Mouse (Mus musculus) forebrain, embryonic 12.5 days (tissue): ENCODE measurements around the gene 1700017N19Rik. TPM values are rescaled to one million over a fixed set of nuclear protein-coding genes. Genes with fewer than 3 reads are reported as not detected.

Experiments
- ATAC-seq: fragments of 200-750 bp; cut with Nextera tagmentation; 2 replicates; pipeline ENCODE4 v1.8.0; 2017; ENCODE audit warnings: moderate TSS enrichment; ENCODE audit not compliant: low FRiP score
- H3K27ac ChIP-seq: fragments of 300-500 bp; sonication (generic); 2 replicates; pipeline ENCODE4 v1.5.1; 2016; ENCODE audit warnings: mild to moderate bottlenecking
- H3K27me3 ChIP-seq: fragments of 300-500 bp; sonication (generic); 2 replicates; pipeline ENCODE4 v1.6.1; 2016; ENCODE audit warnings: mild to moderate bottlenecking
- H3K36me3 ChIP-seq: fragments of 300-500 bp; sonication (generic); replicated peaks from 2 replicates; pipeline ENCODE4 v1.6.1; 2016; ENCODE audit warnings: mild to moderate bottlenecking
- H3K4me1 ChIP-seq: fragments of 300-500 bp; sonication (generic); 2 replicates; pipeline ENCODE4 v1.6.1; 2016
- H3K4me2 ChIP-seq: fragments of 300-500 bp; sonication (generic); 2 replicates; pipeline ENCODE4 v1.6.1; 2016; ENCODE audit warnings: mild to moderate bottlenecking, moderate library complexity
- H3K4me3 ChIP-seq: fragments of 300-500 bp; sonication (generic); replicated peaks from 2 replicates; pipeline ENCODE4 v1.5.1; 2016; ENCODE audit warnings: mild to moderate bottlenecking
- H3K9ac ChIP-seq: fragments of 300-500 bp; sonication (generic); 2 replicates; pipeline ENCODE4 v1.6.1; 2016; ENCODE audit warnings: mild to moderate bottlenecking
- H3K9me3 ChIP-seq: fragments of 300-500 bp; sonication (generic); 2 replicates; pipeline ENCODE4 v1.6.1; 2016
- WGBS: fragments of 180-500 bp; shearing (Covaris S2); methylation state at CpG from one replicate; pipeline ENCODE4 v1.1.7; 2016; 5-methylcytosine and 5-hydroxymethylcytosine counted together
- polyA plus RNA-seq: library from polyadenylated mRNA; unstranded; fragments of >200 nt; fragmentation: Nextera tagmentation; extraction: Ambion mirVana; gene quantifications from 2 replicates; pipeline ENCODE4 v1.2.1, GENCODE M21; 2016

1700017N19Rik gene
- polyA plus RNA-seq, 1 experiment from 2014 or later = not detected

GRCm38 (mm10) chr10:100604254-100604653 lies 14.0 kb downstream of the 1700017N19Rik start:
- ATAC-seq = no peak
- H3K9me3 ChIP-seq = no peaks in the 10 kb centered on the region
- 70% methylated on average over 2 of the region's 2 CpGs for WGBS
- H3K27me3 ChIP-seq = no peaks in the 10 kb centered on the region
- H3K4me3 ChIP-seq = no peak overlapping the region
- H3K4me2 ChIP-seq = no peak overlapping the region
- no peaks in the 10 kb centered on the region for H3K36me3 ChIP-seq
- H3K4me1 ChIP-seq = no peaks in the 10 kb centered on the region
- no peak overlapping the region for H3K9ac ChIP-seq
- H3K27ac ChIP-seq = no peak overlapping the region

- WGBS = 80% methylated on average over 6 of the region's 6 CpGs
- H3K9me3 ChIP-seq = no peaks in the 10 kb centered on the region
These were observed 27.1 kb downstream of the 1700017N19Rik start for GRCm38 (mm10) chr10:100617233-100617903.

GRCm38 (mm10) chr10:100619474-100619873 lies 29.2 kb downstream of the 1700017N19Rik start:
- no peaks in the 10 kb centered on the region for H3K36me3 ChIP-seq
- no peaks in the 10 kb centered on the region for H3K9me3 ChIP-seq
- no peak for ATAC-seq
- no peaks in the 10 kb centered on the region for H3K4me1 ChIP-seq
- 90% methylated on average over 7 of the region's 7 CpGs for WGBS
- H3K27me3 ChIP-seq = no peaks in the 10 kb centered on the region
- no peak overlapping the region for H3K27ac ChIP-seq
- H3K4me2 ChIP-seq = no peak overlapping the region
- no peak overlapping the region for H3K4me3 ChIP-seq
- no peak overlapping the region for H3K9ac ChIP-seq

More at GRCm38 (mm10) chr10:100617233-100617903, 27.1 kb downstream of the 1700017N19Rik start:
- Histone ChIP-seq H3K4me1 (no peaks in the 10 kb centered on the region), H3K27ac (no peak overlapping the region), H3K4me3 (no peak overlapping the region), H3K9ac (no peak overlapping the region), H3K36me3 (no peaks in the 10 kb centered on the region), H3K27me3 (no peaks in the 10 kb centered on the region), H3K4me2 (no peak overlapping the region)
- peak; percentile 49; the same call in 1 of the 2 replicates for ATAC-seq

DNA sequence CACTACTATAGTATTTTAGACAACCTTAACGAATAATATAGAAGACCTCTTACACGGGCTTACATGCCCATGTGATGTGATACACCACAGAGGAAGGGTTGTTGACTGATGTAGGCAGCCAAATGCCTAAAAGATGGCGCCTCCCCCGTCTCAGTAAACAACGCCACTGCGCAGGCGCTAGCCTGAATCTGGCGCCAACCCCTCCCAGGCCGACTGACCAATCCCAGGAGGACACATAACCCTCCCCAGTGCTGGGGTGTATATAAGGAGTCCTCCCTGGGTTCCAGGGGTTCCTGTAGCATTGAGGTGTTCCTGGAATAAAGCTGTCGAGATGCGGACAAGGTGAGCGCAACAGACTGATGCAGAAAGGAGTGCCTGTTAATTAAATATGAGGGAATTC lies 29.8 kb downstream of the 1700017N19Rik start:
- H3K4me3 ChIP-seq = no peak overlapping the region
- 92% methylated on average over 12 of the region's 12 CpGs for WGBS
- no peaks in the 10 kb centered on the region for H3K4me1 ChIP-seq
- no peaks in the 10 kb centered on the region for H3K36me3 ChIP-seq
- H3K4me2 ChIP-seq = no peak overlapping the region
- H3K27ac ChIP-seq = no peak overlapping the region
- no peak for ATAC-seq
- no peaks in the 10 kb centered on the region for H3K9me3 ChIP-seq
- H3K27me3 ChIP-seq = no peaks in the 10 kb centered on the region
- H3K9ac ChIP-seq = no peak overlapping the region

- no peak overlapping the region for H3K27ac ChIP-seq
- WGBS = 81% methylated on average over 3 of the region's 3 CpGs
- H3K36me3 ChIP-seq = no peaks in the 10 kb centered on the region
- H3K4me2 ChIP-seq = no peak overlapping the region
- no peaks in the 10 kb centered on the region for H3K9me3 ChIP-seq
- no peaks in the 10 kb centered on the region for H3K27me3 ChIP-seq
- no peak for ATAC-seq
- no peak overlapping the region for H3K4me3 ChIP-seq
- no peaks in the 10 kb centered on the region for H3K4me1 ChIP-seq
- H3K9ac ChIP-seq = no peak overlapping the region
These were observed 32.2 kb downstream of the 1700017N19Rik start for GRCm38 (mm10) chr10:100622494-100622893.

DNA sequence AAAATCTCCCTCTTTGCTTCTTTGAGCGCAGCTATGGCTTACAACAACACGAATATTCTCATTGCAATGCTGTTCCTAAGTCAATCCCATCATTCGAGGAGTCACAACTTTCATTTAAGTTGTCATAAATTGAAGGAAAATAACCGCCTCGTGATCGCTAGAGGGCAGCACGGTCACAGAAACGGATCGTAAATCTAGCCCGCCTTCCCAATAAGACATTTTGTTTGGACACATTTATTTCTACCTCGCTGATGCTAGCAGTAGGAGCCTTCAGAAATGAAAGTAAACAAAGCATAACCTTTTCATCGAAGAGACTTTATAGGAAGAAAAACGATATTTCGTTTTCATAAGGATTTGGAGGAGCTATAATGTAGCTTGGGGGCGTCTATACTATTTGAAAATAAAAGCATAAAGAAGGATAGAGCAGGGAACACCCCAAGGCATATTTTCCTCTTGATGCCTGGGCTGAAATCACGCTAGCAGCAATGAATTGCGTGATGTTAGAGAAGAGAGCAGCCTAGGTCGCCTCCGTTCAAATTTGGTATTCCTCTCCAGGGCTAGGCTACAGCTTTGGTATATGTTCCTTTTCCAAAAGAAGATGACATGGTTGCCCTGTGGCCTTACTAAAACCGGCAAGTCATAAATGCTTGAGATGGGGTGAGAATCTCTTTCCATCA lies 39.6 kb downstream of the 1700017N19Rik start:
- Histone ChIP-seq H3K9me3 (no peaks in the 10 kb centered on the region), H3K9ac (no peak overlapping the region), H3K4me1 (peaks cover 2% of the 10 kb centered on the region; the same call in 1 of the 2 replicates), H3K36me3 (no peaks in the 10 kb centered on the region), H3K4me3 (no peak overlapping the region), H3K4me2 (peak overlapping the region; percentile 31), H3K27ac (no peak overlapping the region), H3K27me3 (no peaks in the 10 kb centered on the region)
- 0 out of 2 replicates have a peak, but pooled peaks have one; percentile 70 for ATAC-seq
- 26% methylated on average over 20 of the region's 20 CpGs for WGBS

DNA sequence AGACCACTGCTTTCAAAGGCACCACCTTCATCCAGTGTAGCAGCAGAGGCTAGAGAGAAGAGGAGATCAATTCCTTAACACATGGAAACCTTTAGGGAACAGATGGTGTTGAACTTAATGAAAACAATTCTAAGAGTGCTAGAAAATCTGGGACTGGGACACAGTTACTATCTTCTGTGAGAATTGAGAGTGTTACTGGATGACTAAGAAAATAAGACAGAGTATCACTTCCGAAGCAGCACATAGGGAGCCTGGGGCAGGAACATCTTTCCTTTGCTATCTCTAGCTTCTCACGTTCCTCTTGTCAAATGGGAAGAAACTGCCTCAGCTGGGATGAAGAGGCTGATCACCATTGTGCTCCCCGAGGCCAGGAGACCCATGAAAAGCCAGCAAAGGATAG lies 52.6 kb downstream of the 1700017N19Rik start:
- WGBS = 69% methylated on average over 3 of the region's 3 CpGs
- H3K9me3 ChIP-seq = no peaks in the 10 kb centered on the region
- no peak overlapping the region for H3K4me3 ChIP-seq
- no peak overlapping the region for H3K4me2 ChIP-seq
- H3K9ac ChIP-seq = no peak overlapping the region
- no peaks in the 10 kb centered on the region for H3K36me3 ChIP-seq
- no peak overlapping the region for H3K27ac ChIP-seq
- no peak for ATAC-seq
- no peaks in the 10 kb centered on the region for H3K27me3 ChIP-seq
- H3K4me1 ChIP-seq = no peaks in the 10 kb centered on the region

DNA sequence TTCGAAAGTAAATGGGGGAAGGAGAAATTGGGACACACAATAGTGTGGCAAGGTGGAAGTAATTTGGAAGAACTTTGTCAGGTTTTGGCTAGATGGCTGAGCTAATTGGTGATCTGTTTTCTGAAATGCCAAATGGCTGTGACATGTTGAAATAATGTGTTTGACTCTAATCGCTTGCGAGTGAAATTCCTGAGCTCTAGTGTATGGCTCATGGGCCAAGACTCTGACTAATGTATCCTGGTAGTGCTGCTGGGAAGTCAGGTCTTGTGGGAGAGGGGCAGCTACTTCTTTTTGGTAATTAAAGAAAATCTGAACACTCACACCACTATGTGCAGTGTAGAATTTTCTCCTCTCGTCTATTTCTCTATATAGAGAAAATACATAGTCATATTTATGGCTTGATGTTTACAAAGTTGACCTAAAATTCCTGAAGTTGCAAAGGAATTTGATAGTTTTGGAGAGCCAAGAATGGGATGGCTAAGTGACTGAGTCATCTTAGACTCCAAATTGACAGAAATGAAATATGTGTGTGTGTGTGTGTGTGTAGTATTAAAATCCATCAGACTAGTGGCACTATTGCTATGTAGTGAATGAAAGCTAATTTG lies 55.1 kb downstream of the 1700017N19Rik start:
- H3K4me1 ChIP-seq = no peaks in the 10 kb centered on the region
- no peak overlapping the region for H3K27ac ChIP-seq
- no peaks in the 10 kb centered on the region for H3K27me3 ChIP-seq
- 72% methylated on average over 4 of the region's 4 CpGs for WGBS
- no peak overlapping the region for H3K4me3 ChIP-seq
- no peaks in the 10 kb centered on the region for H3K9me3 ChIP-seq
- no peak overlapping the region for H3K4me2 ChIP-seq
- no peak for ATAC-seq
- no peaks in the 10 kb centered on the region for H3K36me3 ChIP-seq
- H3K9ac ChIP-seq = no peak overlapping the region

DNA sequence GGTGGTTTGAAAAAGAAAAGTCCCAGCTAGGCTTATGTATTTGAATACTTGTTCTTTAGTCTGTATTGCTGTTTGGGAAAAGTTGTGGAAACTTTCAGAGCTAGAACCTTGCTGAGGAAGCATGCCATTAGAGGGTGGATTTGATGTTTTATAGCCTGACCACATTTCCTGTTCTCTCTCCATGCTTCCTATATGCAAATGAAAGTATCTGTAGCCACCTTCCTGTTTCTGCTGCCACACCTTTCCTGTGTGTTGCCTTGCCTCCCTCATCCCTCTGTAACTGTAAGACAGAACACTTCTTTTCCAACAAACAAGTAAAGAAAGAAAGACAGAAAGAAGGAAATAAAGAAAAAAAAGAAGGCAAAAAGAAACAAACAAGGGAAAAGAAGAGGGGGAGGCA lies 63.9 kb downstream of the 1700017N19Rik start:
- ATAC-seq = no peak
- no peaks in the 10 kb centered on the region for H3K4me1 ChIP-seq
- H3K9ac ChIP-seq = no peak overlapping the region
- no peak overlapping the region for H3K4me3 ChIP-seq
- no peaks in the 10 kb centered on the region for H3K27me3 ChIP-seq
- no peaks in the 10 kb centered on the region for H3K36me3 ChIP-seq
- H3K4me2 ChIP-seq = no peak overlapping the region
- no peak overlapping the region for H3K27ac ChIP-seq
- H3K9me3 ChIP-seq = no peaks in the 10 kb centered on the region

DNA sequence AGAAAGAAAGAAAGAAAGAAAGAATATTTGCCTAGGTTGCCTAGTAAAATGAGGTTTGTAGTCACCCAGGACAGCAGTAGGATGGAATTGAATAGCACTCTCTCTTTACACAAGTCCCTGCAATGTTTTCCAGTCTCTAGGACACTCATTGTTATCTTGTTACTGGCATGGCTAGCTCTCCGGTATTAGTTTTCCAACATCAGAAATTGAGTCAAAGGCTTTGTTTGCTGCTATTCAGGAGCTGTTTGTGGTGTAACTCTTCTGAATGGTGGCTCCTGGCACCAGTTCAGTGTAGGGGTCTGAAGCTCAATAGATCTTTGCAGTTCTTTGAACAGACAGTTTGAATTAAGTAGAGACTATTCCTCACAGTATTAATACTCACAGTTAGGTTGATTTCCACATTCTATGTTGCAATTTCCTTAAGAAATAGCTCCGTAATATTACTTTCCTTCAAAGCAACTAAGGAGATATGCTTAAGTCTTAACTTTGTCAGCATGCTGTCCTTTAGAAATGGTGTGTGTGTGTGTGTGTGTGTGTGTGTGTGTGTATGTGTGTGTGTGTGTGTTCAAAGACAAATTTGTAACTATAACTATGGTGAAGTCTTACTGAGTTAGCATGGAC lies 71.8 kb downstream of the 1700017N19Rik start:
- H3K27me3 ChIP-seq = no peaks in the 10 kb centered on the region
- no peak overlapping the region for H3K9ac ChIP-seq
- H3K4me3 ChIP-seq = no peak overlapping the region
- no peaks in the 10 kb centered on the region for H3K9me3 ChIP-seq
- 47% methylated on average over 2 of the region's 2 CpGs for WGBS
- H3K27ac ChIP-seq = no peak overlapping the region
- no peaks in the 10 kb centered on the region for H3K4me1 ChIP-seq
- H3K4me2 ChIP-seq = no peak overlapping the region
- ATAC-seq = no peak
- no peaks in the 10 kb centered on the region for H3K36me3 ChIP-seq
